Mouse (Mus musculus) MEL-GATA-1-ER (cell line): ENCODE results near the gene Myo9a.
"Not testable (repeated sequence)": the region's sequence is repeated elsewhere in the genome, so short reads cannot be mapped to it uniquely, and the experiment has no call there.

Source experiments
- DNase-seq: peaks from one replicate; pipeline ENCODE4 v3.0.0-alpha.2; 2012; ENCODE audit warnings: low read depth; ENCODE audit errors: extremely low read depth

Myo9a gene

GRCm38 (mm10) chr9:59948226-59948625, 197.5 kb downstream of the Myo9a start:
- DNase-seq: no peak

GRCm38 (mm10) chr9:59948691-59949250, 198.1 kb downstream of the Myo9a start:
- DNase-seq: no peak

- no peak for DNase-seq
These were observed 198.8 kb downstream of the Myo9a start for GRCm38 (mm10) chr9:59949511-59949910.

- DNase-seq: no peak
These were observed 199.3 kb downstream of the Myo9a start for GRCm38 (mm10) chr9:59949981-59950380.

GRCm38 (mm10) chr9:59951001-59951750, 200.5 kb downstream of the Myo9a start:
- DNase-seq: no peak

- DNase-seq: no peak
These were observed 201.2 kb downstream of the Myo9a start for GRCm38 (mm10) chr9:59951943-59952342.

GRCm38 (mm10) chr9:59952515-59953070, 201.9 kb downstream of the Myo9a start:
- no peak for DNase-seq

- DNase-seq: no peak
These were observed 202.9 kb downstream of the Myo9a start for GRCm38 (mm10) chr9:59953556-59953955.

- DNase-seq: no peak
These were observed 204.5 kb downstream of the Myo9a start for GRCm38 (mm10) chr9:59955199-59955598.

- DNase-seq: no peak
These were observed 205.0 kb downstream of the Myo9a start for GRCm38 (mm10) chr9:59955692-59956091.

- no peak for DNase-seq
These were observed 205.8 kb downstream of the Myo9a start for GRCm38 (mm10) chr9:59956496-59956895.

GRCm38 (mm10) chr9:59958115-59958514, 207.4 kb downstream of the Myo9a start:
- DNase-seq: not testable (repeated sequence)

GRCm38 (mm10) chr9:59959276-59959675, 208.6 kb downstream of the Myo9a start:
- peak; percentile 83 for DNase-seq

GRCm38 (mm10) chr9:59960559-59960958, 209.9 kb downstream of the Myo9a start, which contains the start of gene Nr2e3:
Gene Nr2e3 (minus strand): TSS chr9:59960659.
- DNase-seq: no peak

GRCm38 (mm10) chr9:59961201-59961955, 210.7 kb downstream of the Myo9a start:
- DNase-seq: no peak

- no peak for DNase-seq
These were observed 213.7 kb downstream of the Myo9a start for GRCm38 (mm10) chr9:59964367-59964766.

- DNase-seq: no peak
These were observed 214.3 kb downstream of the Myo9a start for GRCm38 (mm10) chr9:59965046-59965445.

GRCm38 (mm10) chr9:59969383-59969782, 218.7 kb downstream of the Myo9a start:
- DNase-seq: peak; percentile 61

- no peak for DNase-seq
These were observed 220.6 kb downstream of the Myo9a start for GRCm38 (mm10) chr9:59971263-59971662.
